In the genomic region with DNA sequence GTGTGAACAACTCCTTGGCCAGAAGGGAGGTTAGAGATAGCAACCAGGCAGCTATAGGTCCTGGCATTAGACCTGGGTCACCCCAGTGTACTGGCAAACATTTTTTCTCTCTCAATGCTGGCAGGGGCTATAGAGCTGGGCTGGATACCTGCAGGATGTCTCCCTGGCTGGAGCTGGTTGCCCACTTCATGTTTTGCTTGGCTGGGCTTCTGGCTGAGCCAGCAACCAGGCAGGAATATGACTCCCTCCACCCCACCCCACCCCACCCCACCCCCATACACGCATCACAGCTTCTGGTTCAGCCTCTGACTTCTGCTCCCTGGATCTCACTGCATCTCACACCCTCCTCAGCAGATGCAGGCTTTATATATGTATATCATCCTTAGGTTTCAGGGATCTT, we compare ENCODE assay signal across 31 mouse cellular contexts. TPM values are rescaled to one million over a fixed set of nuclear protein-coding genes. Genes with fewer than 3 reads are reported as not detected.
DNase-seq lines count a peak whose midpoint lies in the region; ATAC-seq and TF ChIP-seq lines count a peak whose summit lies in the region.
"Had no signal": no experiment of that assay in that cellular context is flagged by ENCODE, and none has a peak within 500 bp of the region (broad histone marks: within the 10 kb centered on the region; RNA-seq: fewer than 3 reads in every experiment).

No protein-coding gene starts in this region.

- H3K9me3 ChIP-seq in kidney, embryonic 16.5 days (ENCODE audit: low read length): no peaks in the 10 kb centered on the region
- H3K9me3 ChIP-seq: G1E; hindbrain, embryonic 13.5 days; limb, embryonic 12.5 days; liver, embryonic 12.5 days; midbrain, embryonic 10.5 days had no signal

- peak; percentile 79 for ATAC-seq in kidney, embryonic 16.5 days (ENCODE audit: low FRiP score, low TSS enrichment)
- ATAC-seq: forebrain, embryonic 14.5 days; liver, embryonic 12.5 days; midbrain, embryonic 16.5 days had no signal

- H3K4me3 ChIP-seq in kidney, embryonic 16.5 days (ENCODE audit: low read length): no peak overlapping the region
- H3K4me3 ChIP-seq in kidney, adult 2 months (ENCODE audit: insufficient read depth, low read depth, low read length): no peak overlapping the region
- no peak overlapping the region for H3K4me3 ChIP-seq in myocyte
- H3K4me3 ChIP-seq: erythroblast, embryonic 14.5 days; hindbrain, embryonic 13.5 days; layer of hippocampus, adult 2 months; limb, embryonic 12.5 days; liver, embryonic 12.5 days; midbrain, embryonic 10.5 days had no signal

- no peak overlapping the region for H3K9ac ChIP-seq in kidney, embryonic 16.5 days (replicated peaks; ENCODE audit: low read length)
- H3K9ac ChIP-seq: hindbrain, embryonic 13.5 days; limb, embryonic 12.5 days; liver, embryonic 12.5 days had no signal

- no peak overlapping the region; the same call in 1 of the 2 replicates for H3K27ac ChIP-seq in kidney, embryonic 16.5 days (ENCODE audit: low read length)
- H3K27ac ChIP-seq in kidney, adult 2 months (ENCODE audit: insufficient read depth, low read depth, low read length): no peak overlapping the region
- H3K27ac ChIP-seq: hindbrain, embryonic 13.5 days; layer of hippocampus, adult 2 months; limb, embryonic 12.5 days; liver, embryonic 12.5 days; midbrain, embryonic 10.5 days; stomach, postnatal 0 days had no signal

- DNase-seq in gastrocnemius, postnatal 25 days: peak; percentile 66
- DNase-seq in gastrocnemius, postnatal 14 days: no peak
- no peak for DNase-seq in kidney, adult 2 months
- peak; percentile 63 for DNase-seq in NIH3T3 (ENCODE audit: low read depth)
- no peak for DNase-seq in layer of hippocampus, adult 9-11 months
- DNase-seq: adrenal gland, adult 2 months; B cell, adult 2 months; cerebellum, adult 11 months; cerebellum, adult 9-11 months; heart, postnatal 14 days; layer of hippocampus, postnatal 36 days; lung, adult 18-20 months; lung, postnatal 10 days; right cerebral cortex, adult 18-20 months had no signal

- no peak overlapping the region for H3ac ChIP-seq in myocyte (ENCODE audit: control insufficient read depth, insufficient read length)

- no peaks in the 10 kb centered on the region for H3K79me2 ChIP-seq in myocyte (ENCODE audit: control insufficient read depth, insufficient read depth)

- 16% methylated on average over 1 of the region's 1 CpGs for WGBS in kidney, embryonic 16.5 days
- WGBS in kidney, adult 2 months: 0% methylated on average over 1 of the region's 1 CpGs

- peaks cover 20% of the 10 kb centered on the region for H3K4me1 ChIP-seq in kidney, embryonic 16.5 days (ENCODE audit: insufficient read depth, low read length)
- H3K4me1 ChIP-seq in kidney, adult 2 months (ENCODE audit: control insufficient read depth, insufficient read depth, low read length): no peaks in the 10 kb centered on the region

- intact Hi-C loops in gastrocnemius, postnatal 14 days (cut with DNase I; ENCODE audit: low total_unique reads): no loop called here

- no peak for TF ChIP-seq POLR2A in kidney, adult 2 months (IDR thresholded peaks at IDR 0.05; ENCODE audit: low read depth, low read length)
- TF ChIP-seq POLR2A in myocyte (IDR thresholded peaks at IDR 0.05; ENCODE audit: insufficient read length, low read depth): no peak

- no peak for TF ChIP-seq CTCF in kidney, adult 2 months (conservative IDR thresholded peaks at IDR 0.05; ENCODE audit: insufficient read depth, insufficient read length, low read depth, low read length)

- no peak overlapping the region for H3K4me2 ChIP-seq in kidney, embryonic 16.5 days (replicated peaks; ENCODE audit: low read depth, low read length)
- H3K4me2 ChIP-seq in myocyte (ENCODE audit: low read depth): peak overlapping the region; percentile 16
- H3K4me2 ChIP-seq: heart, embryonic 11.5 days; hindbrain, embryonic 13.5 days; limb, embryonic 12.5 days; liver, embryonic 12.5 days had no signal

- H3K36me3 ChIP-seq in kidney, embryonic 16.5 days (ENCODE audit: insufficient read depth, low read length): no peaks in the 10 kb centered on the region
- no peaks in the 10 kb centered on the region for H3K36me3 ChIP-seq in kidney, adult 2 months (ENCODE audit: control insufficient read depth, insufficient read depth, low read length)
- H3K36me3 ChIP-seq in myocyte (ENCODE audit: control insufficient read depth, insufficient read depth): no peaks in the 10 kb centered on the region
- H3K36me3 ChIP-seq: G1E; hindbrain, embryonic 13.5 days; limb, embryonic 12.5 days; liver, embryonic 12.5 days; midbrain, embryonic 10.5 days had no signal

- no peaks in the 10 kb centered on the region for H3K27me3 ChIP-seq in kidney, embryonic 16.5 days (ENCODE audit: insufficient read depth, low read length)
- no peaks in the 10 kb centered on the region for H3K27me3 ChIP-seq in kidney, adult 2 months (replicated peaks; ENCODE audit: control insufficient read depth, insufficient read depth, low read length)
- no peaks in the 10 kb centered on the region for H3K27me3 ChIP-seq in myocyte (ENCODE audit: control insufficient read depth, insufficient read depth, insufficient read length)
- H3K27me3 ChIP-seq: hindbrain, embryonic 13.5 days; limb, embryonic 12.5 days had no signal

TF ChIP-seq in myocyte, 11 proteins besides CTCF, POLR2A, EP300 and RAD21:
- TF ChIP-seq MYOD1 (IDR thresholded peaks at IDR 0.05; ENCODE audit: control insufficient read depth in 1 of 3, insufficient read length in 2 of 3, low read depth in 2 of 3): no peak

RNA-seq across cellular contexts. Expression of a gene that starts 9.4 kb away (rescaled TPM):
- total RNA-seq in gastrocnemius, postnatal 25 days (2021): 10 to 100 TPM; 23.9 to 31.3 TPM
- 10 to 100 TPM; 30.0 to 33.4 TPM for total RNA-seq in gastrocnemius, postnatal 14 days (2021)
- 59.6 and 61.1 TPM in 2 replicates for polyA plus RNA-seq in kidney, embryonic 16.5 days (2015; fragmentation: Nextera tagmentation; extraction: Ambion mirVana)
- 91.4 and 96.7 TPM in 2 replicates for polyA plus RNA-seq in kidney, adult 2 months (2012; rRNA removed)
- 103 TPM for polyA plus RNA-seq in myocyte (2012; fragmentation: generic; extraction: Trizol)
- total RNA-seq: common myeloid progenitor, adult 5-6 weeks; G1E had no signal
- polyA plus RNA-seq: G1E had no signal

RNA-seq across cellular contexts. Expression of a gene that starts 14.5 kb away (rescaled TPM):
- total RNA-seq in gastrocnemius, postnatal 25 days (2021): 1 to 10 TPM; 1.8 to 2.8 TPM
- 1 to 10 TPM; 2.1 to 3.3 TPM for total RNA-seq in gastrocnemius, postnatal 14 days (2021)
- polyA plus RNA-seq in kidney, embryonic 16.5 days (2015; fragmentation: Nextera tagmentation; extraction: Ambion mirVana): 9.8 and 11.4 TPM in 2 replicates
- 14.7 and 19.5 TPM in 2 replicates for polyA plus RNA-seq in kidney, adult 2 months (2012; rRNA removed)
- polyA plus RNA-seq in myocyte (2012; fragmentation: generic; extraction: Trizol): 4.3 TPM

RNA-seq across cellular contexts. Expression of a gene that starts 25.8 kb away (rescaled TPM):
- total RNA-seq in gastrocnemius, postnatal 25 days (2021): 10 to 100 TPM; 34.8 to 37.6 TPM
- 10 to 100 TPM; 36.4 to 38.7 TPM for total RNA-seq in gastrocnemius, postnatal 14 days (2021)
- polyA plus RNA-seq in kidney, embryonic 16.5 days (2015; fragmentation: Nextera tagmentation; extraction: Ambion mirVana): 152 and 155 TPM in 2 replicates
- polyA plus RNA-seq in kidney, adult 2 months (2012; rRNA removed): 50.2 and 70.7 TPM in 2 replicates
- polyA plus RNA-seq in myocyte (2012; fragmentation: generic; extraction: Trizol): 101 TPM

RNA-seq across cellular contexts. Expression of a gene that starts 46.3 kb away (rescaled TPM):
- total RNA-seq in gastrocnemius, postnatal 25 days (2021): not detected
- not detected for total RNA-seq in gastrocnemius, postnatal 14 days (2021)
- 5.1 and 9.1 TPM in 2 replicates for polyA plus RNA-seq in kidney, embryonic 16.5 days (2015; fragmentation: Nextera tagmentation; extraction: Ambion mirVana)
- 5.1 and 5.3 TPM in 2 replicates for polyA plus RNA-seq in kidney, adult 2 months (2012; rRNA removed)
- polyA plus RNA-seq in myocyte (2012; fragmentation: generic; extraction: Trizol): not detected
- total RNA-seq: adrenal gland, adult 2 months; common myeloid progenitor, adult 5-6 weeks; G1E; layer of hippocampus, adult 2 months; layer of hippocampus, postnatal 36 days; left cerebral cortex, postnatal 10 days had no signal
- polyA plus RNA-seq: forebrain, embryonic 14.5 days; frontal cortex, adult 2 months; G1E; midbrain, embryonic 16.5 days; neural tube, embryonic 14.5 days had no signal

RNA-seq across cellular contexts. Expression of a gene that starts 48.8 kb away (rescaled TPM):
- 1,000 to 10,000 TPM; 3,395 to 3,606 TPM for total RNA-seq in gastrocnemius, postnatal 25 days (2021)
- 1,000 to 10,000 TPM; 3,325 to 3,362 TPM for total RNA-seq in gastrocnemius, postnatal 14 days (2021)
- 33.0 and 42.8 TPM in 2 replicates for polyA plus RNA-seq in kidney, embryonic 16.5 days (2015; fragmentation: Nextera tagmentation; extraction: Ambion mirVana)
- 113 and 157 TPM in 2 replicates for polyA plus RNA-seq in kidney, adult 2 months (2012; rRNA removed)
- 349 TPM for polyA plus RNA-seq in myocyte (2012; fragmentation: generic; extraction: Trizol)
- total RNA-seq: adrenal gland, adult 2 months; common myeloid progenitor, adult 5-6 weeks had no signal
- polyA plus RNA-seq: adrenal gland, adult 2 months; erythroblast, embryonic 14.5 days had no signal

Comparison
In these comparisons a context has a peak if more than half of its experiments do, and no peak if none do; other contexts are left out.
1. DNase-seq: peak in gastrocnemius, postnatal 25 days (single experiment) and NIH3T3 (single experiment); none in gastrocnemius, postnatal 14 days (single experiment), kidney, adult 2 months (single experiment) and layer of hippocampus, adult 9-11 months (single experiment).